Mouse (Mus musculus) adrenal gland, adult 8-10 months (tissue): Measurements from ENCODE around the gene Syngr4. TPM values are rescaled to one million over a fixed set of nuclear protein-coding genes. Genes with fewer than 3 reads are reported as not detected.
"Not testable (repeated sequence)": the region's sequence is repeated elsewhere in the genome, so short reads cannot be mapped to it uniquely, and the experiment has no call there.

Experiments used
- DNase-seq: peaks from one replicate; pipeline ENCODE4 v3.0.0; 2022
- total RNA-seq, 4 experiments: library from RNA; stranded (reverse); gene quantifications; 2 replicates each; pipeline ENCODE4 v1.2.4; 2022

Syngr4 gene
- total RNA-seq = under 1 TPM in 1 of 4 experiments, not detected in 3; 0.78 TPM

- DNase-seq = peak; percentile 97
These were observed at the start of gene Syngr4, which contains the start of gene Tmem143 for GRCm38 (mm10) chr7:45896517-45897257. TSS of gene Syngr4 (minus strand) at chr7:45896714. TSS of gene Tmem143 (plus strand) at chr7:45896941.

DNA sequence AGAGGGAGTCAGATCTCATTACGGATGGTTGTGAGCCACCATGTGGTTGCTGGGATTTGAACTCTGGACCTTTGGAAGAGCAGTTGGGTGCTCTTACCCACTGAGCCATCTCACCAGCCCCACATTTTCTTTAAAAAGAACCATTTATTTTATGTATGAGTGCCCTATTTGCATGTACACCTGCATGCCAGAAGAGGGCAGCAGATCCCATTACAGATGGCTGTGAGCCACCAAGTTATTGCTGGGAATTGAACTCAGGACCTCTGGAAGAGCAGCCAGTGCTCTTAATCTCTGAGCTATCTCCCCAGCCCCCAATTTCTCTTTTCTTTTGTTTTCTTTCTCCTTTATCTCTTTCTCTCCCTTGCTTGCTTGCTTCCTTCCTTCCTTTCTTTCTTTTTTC, 46.8 kb upstream of the Syngr4 start:
- not testable (repeated sequence) for DNase-seq

GRCm38 (mm10) chr7:45941986-45942385, 45.5 kb upstream of the Syngr4 start:
- DNase-seq = peak; percentile 79

- DNase-seq = no peak
These were observed 43.3 kb upstream of the Syngr4 start for GRCm38 (mm10) chr7:45939836-45940235.

DNA sequence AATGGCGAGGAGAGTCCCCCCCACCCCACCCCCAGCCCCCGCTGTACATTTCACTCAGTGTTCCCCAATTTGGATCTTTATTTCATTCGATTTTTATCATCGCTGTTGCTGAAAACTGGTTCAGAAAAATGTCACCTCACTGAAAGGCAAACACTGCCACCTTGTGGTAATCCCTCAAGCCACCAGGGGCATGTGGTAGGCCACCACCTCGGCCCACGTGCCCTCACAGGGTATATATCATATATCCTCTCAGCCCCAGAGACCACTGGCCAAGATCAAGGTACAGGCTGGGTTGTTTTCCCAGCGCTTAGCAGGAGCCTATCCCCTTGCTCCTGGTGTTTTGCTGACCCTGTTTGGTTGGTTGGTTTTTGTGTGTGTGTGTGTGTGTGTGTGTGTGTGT, 38.6 kb upstream of the Syngr4 start:
- no peak for DNase-seq

DNA sequence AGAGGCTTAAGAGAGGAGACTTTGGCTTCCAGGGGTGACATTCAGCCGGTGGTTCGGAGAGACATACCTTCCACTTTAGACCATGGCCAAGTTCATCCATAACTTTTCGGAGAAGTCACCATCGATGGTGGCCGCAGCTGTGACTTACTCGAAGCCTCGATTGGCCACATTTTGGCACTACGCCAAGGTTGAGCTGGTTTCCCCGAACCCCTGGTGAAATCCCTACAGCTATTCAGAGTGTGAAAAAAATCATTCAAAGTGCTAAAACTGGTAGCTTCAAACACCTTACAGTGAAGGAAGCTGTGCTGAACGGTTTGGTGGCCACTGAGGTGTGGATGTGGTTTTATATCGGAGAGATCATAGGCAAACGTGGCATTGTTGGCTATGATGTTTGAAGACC, 37.3 kb upstream of the Syngr4 start:
- DNase-seq = not testable (repeated sequence)

DNA sequence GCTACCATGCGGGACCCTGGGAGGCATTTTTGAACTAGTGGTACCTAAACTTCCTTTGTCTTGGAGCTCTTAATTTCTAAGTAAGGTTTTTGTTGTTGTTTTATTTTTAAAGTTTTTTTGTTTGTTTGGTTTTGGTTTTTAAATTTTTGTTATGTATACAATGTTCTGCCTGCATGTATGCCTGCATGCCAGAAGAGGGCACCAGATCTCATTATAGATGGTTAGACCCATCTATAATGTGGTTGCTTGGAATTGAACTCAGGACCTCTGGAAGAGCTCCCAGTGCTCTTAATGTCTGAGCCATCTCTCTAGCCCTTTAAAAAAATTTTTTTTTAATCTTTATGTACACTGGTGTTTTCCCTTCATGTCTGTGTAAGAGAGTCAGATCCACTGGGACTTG, 33.2 kb upstream of the Syngr4 start:
- no peak for DNase-seq

DNA sequence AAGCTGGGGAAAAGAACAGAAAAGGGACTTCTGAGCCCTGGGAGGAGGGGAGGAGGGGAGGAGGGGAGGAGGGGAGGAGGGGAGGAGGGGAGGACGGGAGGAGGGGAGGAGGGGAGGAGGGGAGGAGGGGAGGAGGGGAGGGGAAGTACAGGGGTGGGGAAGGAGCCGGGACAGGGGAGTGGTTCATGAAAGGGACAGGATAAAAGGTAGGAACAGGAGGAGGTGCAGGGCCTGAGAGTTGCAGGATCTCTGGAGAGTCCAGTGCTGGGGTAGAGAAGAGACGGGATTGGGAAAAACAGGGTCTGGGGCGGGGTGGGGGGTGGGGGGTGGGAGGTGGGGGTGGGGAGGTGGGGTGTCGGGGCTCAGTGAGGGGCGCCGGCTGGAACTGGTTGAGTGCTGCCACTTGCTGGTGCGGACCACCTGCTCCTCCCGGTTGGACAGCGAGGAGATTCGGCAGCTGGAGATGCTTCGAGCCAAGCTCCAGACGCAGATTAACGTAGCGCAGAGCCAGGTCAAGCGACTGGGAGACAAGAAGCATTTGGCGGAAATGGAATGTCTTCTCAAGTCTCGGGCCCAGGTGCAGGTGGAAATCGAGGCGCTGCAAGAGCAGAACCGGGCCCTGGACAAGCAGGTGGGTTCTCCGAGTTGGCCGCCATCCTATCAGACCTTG, 32.2 kb upstream of the Syngr4 start:
- no peak for DNase-seq

DNA sequence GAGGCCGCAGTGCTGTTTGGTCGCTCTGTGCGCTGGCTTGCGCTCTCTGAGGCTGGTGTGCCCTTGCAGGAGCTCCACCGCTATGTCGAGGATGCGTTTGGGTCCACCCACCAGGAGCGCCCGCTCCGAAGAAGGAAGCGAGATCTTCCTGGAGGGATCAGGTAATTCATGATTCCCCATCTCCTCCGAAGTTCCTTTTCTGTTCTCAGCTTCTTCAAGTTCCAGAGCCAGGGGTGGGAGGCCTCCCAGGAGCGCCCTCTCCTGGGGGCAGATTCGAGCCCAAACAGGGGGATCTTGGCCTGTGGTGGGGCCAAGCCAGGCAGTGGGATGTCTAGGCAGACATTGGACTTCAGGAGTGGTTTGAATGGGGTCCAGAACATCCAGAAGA, 27.9 kb upstream of the Syngr4 start:
- DNase-seq = peak; percentile 35

- peak; percentile 82 for DNase-seq
These were observed 27.4 kb upstream of the Syngr4 start, which contains the start of gene Ccdc114 for GRCm38 (mm10) chr7:45923762-45924428. TSS of gene Ccdc114 (plus strand) at chr7:45924072.

GRCm38 (mm10) chr7:45922928-45923761, 26.6 kb upstream of the Syngr4 start:
- DNase-seq = peak; percentile 96

- DNase-seq = no peak
These were observed 25.6 kb upstream of the Syngr4 start for GRCm38 (mm10) chr7:45921950-45922600.

DNA sequence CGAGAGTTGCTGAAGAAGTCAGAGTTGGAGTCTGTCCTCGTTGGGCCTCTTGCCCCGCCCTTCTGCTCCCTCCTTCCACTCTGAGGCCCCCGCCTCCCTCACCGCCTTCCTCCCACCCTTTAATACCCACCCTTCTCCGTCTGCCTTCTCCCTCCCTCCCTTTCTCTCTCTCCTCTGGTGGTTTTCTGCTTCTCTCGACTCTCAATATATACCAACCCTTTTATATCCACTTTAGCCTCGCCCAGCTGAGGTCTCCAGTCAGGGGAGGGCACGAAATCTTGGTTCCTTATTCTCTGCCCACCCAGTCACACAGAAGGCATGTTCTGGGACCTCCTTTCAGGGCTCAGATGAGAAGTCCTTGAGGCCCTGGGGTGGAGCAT, 24.7 kb upstream of the Syngr4 start, which contains the start of gene Emp3:
Emp3 (minus strand) TSS at position 163 of the 380 bp plus-strand sequence.
- no peak for DNase-seq

DNA sequence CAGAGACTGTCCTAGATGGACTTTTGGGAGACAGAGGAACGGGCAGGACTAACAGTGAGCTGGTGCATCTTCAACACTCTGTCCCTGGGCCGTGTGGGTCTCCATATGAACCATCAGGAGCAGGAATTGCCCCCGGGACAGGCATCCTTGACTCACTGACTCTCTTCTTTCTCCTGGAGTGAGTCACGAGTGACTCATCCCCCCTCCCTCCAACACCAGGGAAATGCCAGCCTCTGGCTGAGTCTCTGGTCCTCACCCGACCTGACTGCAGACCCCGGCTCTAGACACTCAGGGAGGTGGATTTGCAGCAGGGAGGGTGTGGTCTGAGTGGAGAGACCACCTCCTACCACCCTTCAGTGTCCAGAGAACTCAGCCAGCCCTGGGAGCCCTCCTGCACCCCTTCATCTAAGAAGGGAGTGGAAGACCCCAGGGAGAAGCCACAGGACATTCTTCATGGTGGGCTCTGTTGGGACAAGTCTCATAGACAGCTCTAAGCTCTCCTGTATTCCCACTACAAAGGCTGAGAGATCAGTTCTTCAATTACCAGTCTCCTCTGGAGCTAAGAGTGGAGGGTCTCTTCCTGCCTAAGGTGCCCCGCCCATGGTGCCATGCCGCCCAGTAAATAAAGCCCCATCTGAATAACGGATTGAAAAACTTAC, 24.2 kb upstream of the Syngr4 start:
- DNase-seq = peak; percentile 85

- no peak for DNase-seq
These were observed 23.2 kb upstream of the Syngr4 start for GRCm38 (mm10) chr7:45919761-45920160.

- DNase-seq = no peak
These were observed 22.7 kb upstream of the Syngr4 start for GRCm38 (mm10) chr7:45919083-45919671.

- no peak for DNase-seq
These were observed 21.4 kb upstream of the Syngr4 start for GRCm38 (mm10) chr7:45917926-45918325.

- DNase-seq = no peak
These were observed 20.6 kb upstream of the Syngr4 start for GRCm38 (mm10) chr7:45917004-45917704.

DNA sequence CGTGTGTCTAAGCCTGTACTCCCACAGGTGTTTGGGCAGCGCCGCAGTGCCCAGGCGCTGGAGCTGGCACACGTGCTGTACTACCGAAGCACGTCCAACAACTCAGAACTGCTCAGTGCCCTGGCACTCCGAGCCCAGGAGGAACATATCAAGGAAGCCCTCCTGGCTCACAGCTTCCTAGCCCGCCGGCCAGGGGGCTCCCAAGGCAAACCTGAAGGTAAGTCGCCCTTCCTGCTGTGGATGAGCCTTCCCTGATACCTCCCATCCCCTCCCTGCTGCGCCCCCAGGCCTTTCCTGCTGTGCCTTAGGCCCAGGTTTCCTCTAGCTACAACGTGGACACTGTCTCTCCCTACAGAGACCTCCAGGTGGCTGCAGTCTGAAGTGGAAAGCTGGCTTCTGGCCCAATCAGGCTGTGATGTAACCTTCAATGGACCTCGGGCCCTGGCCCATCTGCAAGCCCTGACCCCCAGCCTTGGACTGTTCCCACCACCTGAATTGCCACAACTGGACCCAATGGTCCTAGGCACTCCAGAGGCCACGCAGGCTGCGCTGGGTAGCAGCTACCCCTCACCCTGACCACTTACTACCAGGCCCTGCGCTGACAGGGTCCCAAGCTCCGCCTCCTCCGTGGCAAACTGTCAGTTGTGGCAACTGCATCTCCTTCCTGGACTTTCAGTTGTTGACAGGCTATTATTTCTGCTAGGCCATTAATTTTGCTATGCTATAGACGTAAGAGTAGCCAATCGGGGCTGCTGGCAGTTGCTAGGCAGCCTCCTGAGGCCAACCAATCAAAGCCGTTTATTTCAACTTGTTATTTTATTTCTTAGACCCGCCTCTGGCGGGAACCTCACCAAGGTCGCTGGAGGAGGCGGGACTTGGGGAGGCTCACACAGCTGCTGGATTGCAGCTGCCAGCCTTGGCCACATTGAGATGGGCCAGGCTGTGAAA, 19.8 kb upstream of the Syngr4 start:
- DNase-seq = peak; percentile 88
